Mouse (Mus musculus) heart, adult 11 months (tissue): Measurements from ENCODE around the gene Calm5.
A peak's percentile ranks its signal among the peaks of the same experiment; 100 is the strongest.
"Not testable (repeated sequence)": the region's sequence is repeated elsewhere in the genome, so short reads cannot be mapped to it uniquely, and the experiment has no call there.

Source experiments
- DNase-seq: peaks from one replicate; pipeline ENCODE4 v3.0.0; 2022

The Calm5 gene

DNA sequence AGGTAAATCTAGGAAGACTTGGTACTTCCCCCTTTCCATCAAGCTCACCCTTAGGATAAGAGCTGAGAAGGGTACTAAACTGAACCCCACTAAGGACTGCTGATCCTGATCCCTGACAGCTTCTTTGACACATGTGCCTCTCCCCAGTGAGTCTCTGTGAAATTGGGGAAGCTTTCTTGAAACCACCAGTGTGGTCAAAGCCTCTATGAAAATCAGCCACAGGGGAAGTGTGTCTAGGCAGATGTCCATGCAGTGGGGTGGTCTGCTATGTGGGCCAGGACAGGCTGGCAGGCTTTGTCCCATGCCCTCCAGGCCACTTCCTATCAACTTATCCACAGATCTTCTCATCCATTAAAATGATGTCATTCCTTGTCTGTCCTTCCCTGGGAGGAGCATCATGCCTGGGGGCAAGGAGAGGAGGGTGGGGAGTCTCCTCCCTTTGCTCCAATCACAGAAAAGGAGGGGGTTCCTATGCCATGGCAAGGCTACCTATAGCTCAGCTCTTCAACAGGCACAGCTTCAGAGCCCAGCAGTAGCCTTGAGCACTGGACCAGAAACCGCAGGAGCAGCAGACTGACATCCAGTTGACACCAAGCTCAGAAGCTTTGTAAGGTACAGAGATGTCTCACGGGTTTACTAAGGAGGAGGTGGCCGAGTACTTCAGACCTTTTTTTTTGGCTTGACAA, at the start of gene Calm5:
TSS of gene Calm5 (plus strand) at position 526 of the 686 bp plus-strand sequence.
- peak; percentile 83 for DNase-seq

DNA sequence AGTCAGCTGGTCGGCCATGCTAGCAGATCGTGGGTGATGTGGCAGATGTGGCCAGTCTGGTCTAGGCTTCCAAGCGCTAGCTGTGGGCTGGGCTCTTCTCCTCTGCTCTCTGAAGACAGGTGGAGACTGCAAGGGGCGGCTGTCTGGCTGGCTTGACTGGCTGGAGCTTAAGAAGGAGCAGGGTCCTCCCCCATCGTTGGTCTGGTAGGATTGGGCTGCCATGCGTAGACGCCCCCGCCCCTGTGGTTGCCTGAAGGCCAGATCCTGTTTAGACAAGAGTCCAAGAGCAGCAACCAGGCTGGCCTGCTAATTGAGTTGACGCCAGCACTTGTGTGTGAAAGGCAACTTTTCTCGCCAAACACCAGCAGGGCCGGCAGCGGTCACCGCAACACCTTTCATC, 49.8 kb upstream of the Calm5 start, which contains the start of gene Calml3:
TSS of gene Calml3 (minus strand) at position 131 of the 400 bp plus-strand sequence.
- peak; percentile 90 for DNase-seq

DNA sequence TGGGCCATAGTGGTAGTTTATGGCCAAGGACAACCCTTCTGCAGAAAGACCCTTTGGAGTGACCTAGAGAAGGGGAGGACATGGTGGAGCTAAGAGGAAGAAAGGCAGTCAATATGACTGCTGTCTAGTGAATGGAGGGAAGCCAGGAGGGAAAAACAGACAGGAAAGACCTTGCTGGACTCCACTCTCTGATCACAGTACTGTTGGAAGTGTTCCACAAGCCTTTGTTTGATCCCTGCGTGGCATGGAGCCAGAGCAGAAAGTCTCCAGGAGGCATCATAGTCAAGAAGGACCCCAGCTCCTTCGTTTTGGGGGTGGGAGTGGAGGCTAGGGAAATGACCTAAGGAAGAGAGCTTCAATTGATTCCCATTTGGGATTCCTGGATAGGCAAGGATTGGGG, 48.8 kb upstream of the Calm5 start:
- DNase-seq: peak; percentile 88

DNA sequence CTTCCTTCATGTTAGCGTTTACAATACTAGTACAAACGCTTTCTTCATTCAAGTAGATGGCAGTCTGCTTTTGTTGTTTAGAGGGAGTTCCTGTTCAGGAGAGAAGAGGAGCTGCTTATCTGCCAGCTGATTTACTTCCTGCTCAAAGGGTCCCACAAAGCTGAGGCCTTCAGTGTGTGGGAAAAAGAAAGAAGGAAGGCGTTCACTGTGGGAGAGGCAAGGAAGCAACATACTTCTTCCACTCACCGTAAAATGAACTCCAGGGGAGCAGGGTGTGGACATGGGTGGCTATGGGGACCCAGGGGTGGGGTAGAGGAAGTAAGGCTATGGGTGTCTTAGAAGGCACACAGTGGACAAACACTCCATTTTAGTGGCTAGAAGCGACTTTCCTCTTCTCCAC, 48.3 kb upstream of the Calm5 start:
- DNase-seq: peak; percentile 75

DNA sequence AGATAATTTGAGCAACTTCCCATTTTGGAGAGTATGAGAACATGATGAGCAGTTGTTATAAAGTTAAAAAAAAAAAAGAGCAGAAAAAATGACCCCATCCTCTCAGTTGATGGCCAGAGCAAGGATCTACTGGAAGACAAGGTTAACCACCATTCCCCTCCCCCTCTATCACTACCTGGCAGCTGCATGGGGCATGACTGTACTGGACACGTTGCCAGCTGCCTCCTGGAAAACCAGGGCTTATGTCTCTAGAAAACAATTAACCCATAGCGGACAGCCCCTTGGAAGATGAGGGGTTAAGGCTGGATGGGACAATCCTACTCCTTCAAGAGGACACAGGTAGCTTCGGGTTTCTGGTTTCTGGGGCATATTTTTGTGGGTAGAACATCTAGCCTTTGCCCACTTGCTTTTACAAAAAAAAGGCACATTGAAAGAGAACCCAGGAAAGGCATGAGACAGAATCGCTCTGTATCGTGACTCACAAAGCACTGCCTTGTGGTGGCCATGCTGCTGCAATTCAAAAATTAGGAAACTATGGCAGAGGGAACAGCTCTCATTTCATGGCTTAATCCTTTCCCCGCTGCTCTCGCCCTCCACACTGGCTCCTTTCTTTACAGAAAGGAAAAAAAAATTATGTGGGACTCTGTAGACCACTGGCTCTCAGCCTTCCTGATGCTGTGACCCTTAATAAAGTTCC, 46.7 kb upstream of the Calm5 start:
- peak; percentile 52 for DNase-seq

DNA sequence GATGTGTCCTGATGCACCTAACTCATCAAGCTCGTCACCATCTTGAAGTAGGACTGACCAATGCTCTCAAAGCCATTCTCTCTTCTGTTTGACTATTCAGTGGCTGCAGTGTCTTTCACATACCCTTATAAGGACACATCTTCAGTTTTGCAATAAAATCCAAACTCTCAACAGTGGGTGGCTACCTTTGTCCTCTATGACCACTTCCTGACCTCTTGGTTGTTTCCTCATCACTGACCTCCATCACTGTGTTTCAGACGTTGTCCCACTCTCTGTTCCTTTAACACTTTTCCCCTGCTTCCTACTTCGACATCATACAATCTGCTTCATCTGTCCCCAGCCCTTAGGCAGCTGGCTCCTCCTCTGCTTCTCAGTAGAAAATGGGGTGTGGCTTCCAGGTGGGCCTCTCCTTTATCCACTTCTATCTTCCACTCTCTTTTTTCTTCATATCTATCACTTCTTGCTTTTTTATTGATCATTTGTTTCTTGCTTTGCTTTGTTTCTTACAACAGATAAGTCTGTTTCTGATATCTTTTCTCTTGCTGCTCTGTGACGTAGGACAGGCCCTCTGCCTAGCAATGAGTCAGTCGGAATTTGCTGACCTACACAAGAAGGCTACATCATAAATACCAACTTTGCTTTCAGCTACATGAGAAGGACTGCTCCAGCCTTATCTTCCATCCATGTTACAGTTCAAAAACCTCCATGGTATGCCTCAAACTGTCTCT, 35.8 kb upstream of the Calm5 start:
- peak; percentile 44 for DNase-seq

DNA sequence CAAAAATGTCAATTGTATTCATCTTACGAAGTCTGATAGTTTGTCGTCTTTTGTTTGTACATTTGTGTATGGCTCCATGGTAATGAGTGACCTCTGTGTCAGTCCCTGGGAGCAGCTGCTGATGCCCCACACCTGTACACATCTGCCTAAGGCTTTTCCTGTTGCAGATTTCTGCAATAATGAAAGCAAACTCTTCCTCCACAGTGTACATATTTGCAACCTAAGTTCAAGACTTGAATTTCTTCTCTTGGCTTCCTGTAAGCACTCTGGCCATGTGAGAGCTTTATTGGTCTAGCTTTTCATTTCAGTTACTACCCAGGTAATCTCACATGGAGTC, 35.3 kb upstream of the Calm5 start:
- peak; percentile 7 for DNase-seq

DNA sequence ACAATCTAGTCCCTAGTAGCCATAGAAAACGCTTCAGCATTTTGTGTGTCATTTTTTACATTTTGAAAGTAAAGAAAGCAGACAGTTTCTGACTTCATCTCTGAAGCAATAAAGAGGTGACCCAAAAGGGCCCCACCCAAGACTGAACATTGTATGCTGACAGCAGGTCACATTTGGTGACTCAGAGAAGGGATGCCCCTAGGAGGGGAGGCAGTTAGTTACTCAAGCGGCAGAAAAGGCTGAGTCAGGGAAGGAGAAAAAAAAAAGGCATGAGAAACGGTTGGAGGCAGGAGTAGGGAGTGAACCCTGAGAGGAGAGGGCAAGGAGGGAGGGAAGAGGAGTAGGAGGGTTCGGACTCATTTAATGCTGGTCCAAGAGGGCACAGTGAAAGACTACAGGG, 31.9 kb upstream of the Calm5 start:
- DNase-seq: peak; percentile 31

DNA sequence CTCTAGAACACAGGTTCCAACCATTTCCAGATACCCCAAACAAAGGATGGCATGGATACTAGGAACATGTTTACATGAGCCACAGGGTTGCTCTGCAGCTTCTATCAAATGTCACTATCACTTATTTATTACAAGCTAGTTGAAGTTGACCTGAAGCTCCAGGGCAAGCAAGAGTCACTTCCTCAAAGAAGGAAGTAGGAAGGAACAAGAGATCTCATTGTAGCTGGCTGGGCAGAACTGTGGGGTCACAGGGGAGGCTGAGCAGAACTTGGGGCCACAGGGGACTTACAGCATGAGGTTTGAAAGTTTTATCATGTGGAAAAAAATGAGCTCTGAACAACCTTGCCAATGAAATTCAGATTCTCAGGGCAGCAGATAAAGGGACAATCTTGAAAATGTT, 28.2 kb upstream of the Calm5 start:
- DNase-seq: peak; percentile 69

DNA sequence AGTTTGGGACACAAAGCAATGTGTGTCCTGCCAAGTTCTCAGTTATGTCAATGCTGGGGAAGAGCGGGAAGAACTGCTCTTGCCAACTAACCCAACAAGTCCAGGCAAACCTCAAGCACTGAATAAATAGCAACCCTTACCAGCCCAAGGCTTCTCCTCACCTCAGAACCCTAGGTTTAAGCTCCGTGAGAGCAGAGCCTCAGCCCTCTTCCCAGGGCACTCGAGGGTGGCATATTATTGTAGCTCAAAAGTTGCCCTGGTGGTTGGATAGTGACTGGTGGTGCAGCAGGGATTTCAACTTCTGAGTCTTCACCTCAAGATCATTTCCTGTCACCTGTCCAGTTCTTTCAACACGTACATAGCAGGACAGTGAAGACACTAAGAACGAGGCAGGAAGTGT, 22.4 kb upstream of the Calm5 start:
- DNase-seq: no peak

DNA sequence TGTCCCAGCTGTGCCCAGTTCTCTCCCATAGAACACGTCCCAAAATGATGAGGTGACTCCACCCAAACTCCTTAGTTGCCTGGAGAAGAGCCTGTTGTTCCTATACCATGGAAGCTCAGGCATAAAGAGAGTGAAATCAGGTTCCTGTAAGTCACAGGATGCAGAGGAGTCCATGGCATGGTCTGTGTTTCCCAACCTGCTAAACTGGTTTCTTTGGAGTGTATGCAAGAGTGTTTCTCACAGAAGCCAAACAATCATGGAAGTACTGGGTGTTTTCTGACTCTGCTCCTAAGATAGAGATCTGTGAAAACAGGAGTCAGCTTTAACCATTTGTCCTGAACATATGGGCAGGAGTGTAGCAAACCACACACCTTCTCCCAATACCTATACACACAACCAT, 22.0 kb upstream of the Calm5 start:
- no peak for DNase-seq

DNA sequence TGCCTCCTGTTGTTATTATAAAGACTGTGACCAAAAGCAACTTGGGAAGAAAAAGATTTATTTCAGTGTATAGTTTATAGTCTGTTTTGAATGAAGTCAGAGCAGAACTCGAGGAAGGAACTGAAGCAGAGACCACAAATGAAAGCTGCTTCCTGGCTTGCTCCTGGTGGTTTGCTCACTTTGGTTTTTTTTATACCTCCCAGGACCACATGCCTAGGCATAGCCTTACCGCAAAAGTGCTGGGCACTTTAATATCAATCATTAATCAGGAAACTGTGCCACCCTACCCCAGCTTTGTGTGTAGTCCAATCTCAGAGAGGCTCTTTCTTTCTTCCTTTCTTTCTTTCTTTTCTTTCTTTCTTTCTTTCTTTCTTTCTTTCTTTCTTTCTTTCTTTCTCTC, 21.5 kb upstream of the Calm5 start:
- no peak for DNase-seq

DNA sequence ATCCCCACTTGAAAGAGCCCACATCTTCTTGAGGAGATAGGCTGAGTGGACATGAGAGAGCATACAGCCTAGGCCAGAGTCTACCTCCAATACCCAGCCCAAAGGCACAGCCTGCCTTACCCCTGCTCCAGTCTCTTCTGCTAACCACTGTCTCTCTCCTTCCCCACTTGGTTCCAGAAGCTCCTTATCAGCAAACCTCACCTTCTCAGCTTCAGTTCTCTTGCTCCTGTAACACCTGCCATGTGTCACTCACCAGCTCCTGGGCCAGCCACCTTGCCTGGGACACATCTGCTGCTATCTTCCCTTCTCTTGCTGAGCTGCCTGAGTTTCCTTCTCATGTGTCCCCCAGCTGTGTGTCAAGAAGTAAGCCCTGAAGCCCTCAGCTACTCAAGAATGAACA, 20.3 kb upstream of the Calm5 start:
- not testable (repeated sequence) for DNase-seq

DNA sequence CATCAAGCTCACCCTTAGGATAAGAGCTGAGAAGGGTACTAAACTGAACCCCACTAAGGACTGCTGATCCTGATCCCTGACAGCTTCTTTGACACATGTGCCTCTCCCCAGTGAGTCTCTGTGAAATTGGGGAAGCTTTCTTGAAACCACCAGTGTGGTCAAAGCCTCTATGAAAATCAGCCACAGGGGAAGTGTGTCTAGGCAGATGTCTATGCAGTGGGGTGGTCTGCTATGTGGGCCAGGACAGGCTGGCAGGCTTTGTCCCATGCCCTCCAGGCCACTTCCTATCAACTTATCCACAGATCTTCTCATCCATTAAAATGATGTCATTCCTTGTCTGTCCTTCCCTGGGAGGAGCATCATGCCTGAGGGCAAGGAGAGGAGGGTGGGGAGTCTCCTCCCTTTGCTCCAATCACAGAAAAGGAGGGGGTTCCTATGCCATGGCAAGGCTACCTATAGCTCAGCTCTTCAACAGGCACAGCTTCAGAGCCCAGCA, 16.6 kb upstream of the Calm5 start, which contains the start of gene Calm4:
TSS of gene Calm4 (plus strand) at position 446 of the 496 bp plus-strand sequence.
- not testable (repeated sequence) for DNase-seq

DNA sequence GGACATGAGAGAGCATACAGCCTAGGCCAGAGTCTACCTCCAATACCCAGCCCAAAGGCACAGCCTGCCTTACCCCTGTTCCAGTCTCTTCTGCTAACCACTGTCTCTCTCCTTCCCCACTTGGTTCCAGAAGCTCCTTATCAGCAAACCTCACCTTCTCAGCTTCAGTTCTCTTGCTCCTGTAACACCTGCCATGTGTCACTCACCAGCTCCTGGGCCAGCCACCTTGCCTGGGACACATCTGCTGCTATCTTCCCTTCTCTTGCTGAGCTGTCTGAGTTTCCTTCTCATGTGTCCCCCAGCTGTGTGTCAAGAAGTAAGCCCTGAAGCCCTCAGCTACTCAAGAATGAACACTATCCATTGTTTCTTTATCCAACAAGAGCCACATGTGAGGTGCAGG, 13.3 kb upstream of the Calm5 start:
- DNase-seq: not testable (repeated sequence)

DNA sequence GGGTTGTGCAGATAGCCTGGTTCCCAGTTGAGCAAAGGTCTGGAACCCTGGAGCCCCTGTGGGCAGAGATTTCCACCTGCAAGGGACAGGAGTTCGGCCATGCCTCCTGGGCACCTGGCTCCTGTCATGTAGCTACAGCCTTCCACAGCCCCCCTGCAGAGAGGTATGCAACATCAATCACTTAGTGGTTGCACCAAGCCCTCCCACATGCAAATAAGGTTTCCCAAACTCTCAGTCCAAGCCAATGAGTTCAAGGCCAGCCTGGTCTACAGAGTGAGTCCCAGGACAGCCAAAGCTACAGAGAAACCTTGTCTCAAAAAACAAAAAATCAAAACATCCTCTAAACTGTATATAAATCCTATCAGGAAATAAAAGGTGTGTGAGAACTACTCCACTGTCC, 3.6 kb upstream of the Calm5 start:
- DNase-seq: peak; percentile 62

DNA sequence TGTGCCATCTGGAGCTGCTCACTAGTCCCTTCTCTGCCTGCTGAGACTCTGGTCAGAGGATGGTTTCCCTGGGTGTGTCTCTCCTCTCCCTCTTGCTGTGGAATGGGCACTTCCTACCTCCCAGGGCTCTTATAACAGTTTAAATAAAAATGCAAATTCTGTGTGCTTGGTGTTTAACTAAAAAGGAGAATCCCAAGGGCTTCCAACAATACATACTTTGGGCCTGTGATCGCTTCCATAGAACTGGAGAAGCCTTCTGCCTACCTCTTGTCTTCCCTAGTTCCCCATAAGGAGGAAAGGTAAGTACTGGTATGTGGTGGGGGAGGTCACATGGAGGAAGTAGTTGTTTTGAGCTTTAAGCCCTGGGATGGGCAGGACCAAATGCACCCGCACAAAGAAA, 883 bp downstream of the Calm5 start:
- DNase-seq: peak; percentile 17

DNA sequence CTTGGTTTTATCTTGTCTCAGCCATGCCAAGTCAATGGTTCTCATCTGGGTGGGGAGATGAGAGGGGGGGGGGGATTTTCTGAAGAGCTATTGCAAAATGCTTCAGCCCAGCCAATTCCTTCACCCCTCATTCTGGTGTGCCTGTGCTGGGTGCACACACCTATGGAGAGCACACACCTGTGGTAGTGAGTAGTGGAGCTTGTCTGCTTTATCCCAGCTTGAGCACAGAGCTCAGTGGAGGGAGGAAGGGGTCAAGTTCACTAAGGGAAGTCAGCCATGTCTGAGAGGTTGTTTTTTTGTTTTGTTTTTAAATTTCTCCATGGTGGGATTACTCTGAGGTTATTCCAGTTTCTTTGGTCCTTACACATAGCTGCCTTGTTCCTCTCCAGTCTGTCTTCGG, 2.3 kb downstream of the Calm5 start:
- DNase-seq: peak; percentile 39

DNA sequence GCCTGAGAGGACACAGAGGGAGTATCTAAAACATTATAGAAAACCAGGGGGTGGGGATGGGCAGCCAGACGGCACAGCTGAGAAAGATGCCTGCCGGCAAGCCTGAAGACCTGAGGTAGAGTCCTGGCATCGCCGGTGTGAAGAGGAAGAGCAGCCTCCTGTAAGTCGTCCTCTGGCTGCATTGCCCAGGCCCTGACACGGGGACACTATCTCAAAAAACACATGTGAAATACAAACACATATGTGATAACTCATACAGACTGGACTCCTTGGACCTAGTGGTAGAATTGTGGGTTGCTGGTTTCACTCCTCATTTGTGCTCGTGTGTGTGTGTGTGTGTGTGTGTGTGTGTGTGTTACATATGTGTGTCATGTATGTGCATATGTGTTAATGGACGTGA, 7.3 kb downstream of the Calm5 start:
- DNase-seq: no peak

DNA sequence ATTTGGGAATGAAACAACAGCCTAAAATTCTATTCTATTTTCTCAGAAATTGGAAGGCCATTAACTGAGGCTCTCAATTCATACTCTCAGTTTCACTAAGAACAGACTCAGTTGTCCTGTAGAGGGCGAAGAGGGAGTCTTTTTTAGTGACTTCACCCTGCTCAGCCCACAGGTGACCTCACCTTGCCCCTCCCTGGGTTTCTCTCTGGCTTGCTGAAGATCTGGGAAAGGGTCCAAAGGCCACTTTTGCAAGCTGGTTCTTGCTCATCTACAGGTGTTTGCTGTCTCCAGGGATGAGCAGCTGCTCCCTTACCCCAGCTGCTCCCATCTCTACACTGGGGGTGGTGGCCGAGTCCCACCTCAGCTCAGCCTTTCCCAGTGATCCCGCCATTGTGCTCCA, 8.4 kb downstream of the Calm5 start:
- DNase-seq: peak; percentile 58

DNA sequence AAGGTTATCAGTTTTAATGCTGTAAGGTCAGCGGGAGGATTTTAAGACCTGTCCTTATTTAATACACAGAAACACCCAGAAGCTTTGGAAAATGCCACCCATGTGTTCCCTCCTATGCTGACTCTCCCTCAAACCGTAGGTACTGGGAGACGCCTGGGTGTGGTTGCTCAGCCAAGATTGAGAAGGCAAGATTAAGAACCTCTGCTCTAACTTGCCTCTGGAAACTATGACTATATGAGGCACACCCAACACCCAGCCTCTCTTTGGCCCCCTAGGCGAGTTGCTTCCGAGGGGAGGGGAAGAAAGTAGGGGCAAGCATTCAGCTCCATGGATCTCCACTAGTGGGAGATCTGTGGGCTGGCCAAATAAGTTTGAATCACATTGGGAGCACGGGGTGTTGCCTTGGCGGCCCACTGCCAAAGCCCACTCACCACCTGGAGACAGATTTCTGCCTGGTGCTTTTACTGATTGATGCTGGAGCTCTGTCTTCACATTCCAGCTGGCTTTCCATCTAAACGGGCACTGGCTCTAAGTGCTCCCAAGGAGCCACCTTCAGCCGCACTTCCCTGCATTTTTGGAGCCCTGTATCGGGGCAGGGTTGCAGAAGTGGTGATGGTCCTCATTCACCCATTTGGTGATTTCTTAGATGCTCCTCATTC, 9.1 kb downstream of the Calm5 start:
- peak; percentile 79 for DNase-seq

DNA sequence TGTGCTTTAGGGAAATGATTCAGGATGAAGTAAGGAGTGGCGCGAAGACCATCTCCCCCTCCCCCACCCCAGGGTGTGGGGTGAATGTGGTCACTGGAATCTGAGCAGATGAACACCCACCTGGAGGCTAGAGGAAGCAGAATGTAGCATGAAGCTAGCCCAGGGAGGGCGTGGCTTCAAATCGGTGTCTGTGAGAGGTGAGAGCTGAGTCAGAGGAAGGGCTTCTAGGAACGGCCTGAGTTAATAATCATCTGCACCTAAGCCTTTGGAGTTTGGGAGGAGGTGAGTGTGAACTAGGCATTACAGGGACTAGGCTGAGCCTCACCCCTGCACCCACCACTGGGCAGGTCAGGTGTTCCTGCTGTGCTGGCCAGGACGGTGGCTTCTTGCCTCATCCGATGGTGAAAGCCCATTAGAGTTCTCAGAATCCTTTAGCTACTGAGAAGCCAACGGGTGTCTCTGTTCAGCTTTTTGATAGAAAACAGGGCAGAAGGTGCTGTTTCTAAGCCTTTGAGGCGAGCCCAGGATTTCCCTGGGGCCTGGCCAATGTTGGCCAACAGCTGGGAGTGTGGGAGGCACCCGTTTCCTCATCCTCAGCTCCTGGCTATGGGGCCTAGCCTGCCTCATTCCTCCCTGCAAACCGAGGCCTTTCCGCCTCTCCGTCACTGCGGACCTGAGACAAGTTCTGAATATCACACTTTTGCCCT, 11.8 kb downstream of the Calm5 start:
- DNase-seq: peak; percentile 87
